Comparison of ENCODE assay signal across 11 mouse cellular contexts in the genomic region with DNA sequence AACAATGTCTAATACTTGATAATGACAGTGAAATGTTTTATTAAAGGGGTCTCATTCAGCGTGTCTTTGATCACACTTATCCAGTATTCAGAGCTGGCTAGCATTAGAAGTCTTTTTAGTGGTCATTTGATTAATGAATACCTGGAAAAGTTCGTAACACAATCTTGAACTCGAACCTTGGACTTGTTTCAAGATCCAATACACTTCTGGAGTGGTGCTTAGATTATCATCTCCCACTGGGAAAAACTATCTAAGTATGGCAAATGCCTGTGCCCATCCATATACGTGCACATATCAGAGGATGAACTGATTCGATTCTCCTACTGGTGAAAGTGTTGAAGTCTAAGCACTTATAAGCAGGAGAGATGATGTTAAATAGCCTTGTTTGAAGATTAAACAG. TPM values are rescaled to one million over a fixed set of nuclear protein-coding genes. Genes with fewer than 3 reads are reported as not detected.
A peak's percentile ranks its signal among the peaks of the same experiment; 100 is the strongest.
DNase-seq lines count a peak whose midpoint lies in the region; ATAC-seq and TF ChIP-seq lines count a peak whose summit lies in the region.
"Had no signal": no experiment of that assay in that cellular context is flagged by ENCODE, and none has a peak within 500 bp of the region (broad histone marks: within the 10 kb centered on the region; RNA-seq: fewer than 3 reads in every experiment).

No protein-coding gene starts in this region.

- TF ChIP-seq CTCF in MEL (IDR thresholded peaks at IDR 0.05 in 2 of 3, conservative IDR thresholded peaks at IDR 0.05 in 1 of 3; ENCODE audit: control insufficient read depth in 1 of 3, insufficient read depth in 1 of 3, low read depth in 2 of 3, low read length in 3 of 3, poor library complexity in 1 of 3, severe bottlenecking in 1 of 3): no peak

- peaks cover 21% of the 10 kb centered on the region for H3K4me1 ChIP-seq in heart, embryonic 15.5 days (replicated peaks)
- H3K4me1 ChIP-seq in MEL (ENCODE audit: control insufficient read depth in 1 of 2, insufficient read depth in 2 of 2, low read length in 2 of 2): peaks cover 2 to 6% of the 10 kb centered on the region in 2 experiments; a peak in 1 of 4 replicates
- H3K4me1 ChIP-seq in hindbrain, embryonic 13.5 days (replicated peaks): peaks cover 22% of the 10 kb centered on the region
- H3K4me1 ChIP-seq in midbrain, embryonic 12.5 days: peaks cover 19% of the 10 kb centered on the region

- no peak for ATAC-seq in heart, embryonic 15.5 days (replicated peaks; ENCODE audit: insufficient number of reproducible peaks, insufficient read depth, low FRiP score, low read depth)
- no peak for ATAC-seq in hindbrain, embryonic 13.5 days (ENCODE audit: low FRiP score)
- ATAC-seq in midbrain, embryonic 12.5 days (ENCODE audit: low FRiP score, low read depth): no peak

- peak overlapping the region; percentile 78 for H3K4me2 ChIP-seq in heart, embryonic 15.5 days
- H3K4me2 ChIP-seq in hindbrain, embryonic 13.5 days: peak overlapping the region; percentile 84
- H3K4me2 ChIP-seq in midbrain, embryonic 12.5 days (replicated peaks): peak overlapping the region; percentile 95

- TF ChIP-seq EP300 in MEL (IDR thresholded peaks at IDR 0.05; ENCODE audit: low read depth in 1 of 2, low read length in 2 of 2): no peak

- no peaks in the 10 kb centered on the region for H3K9me3 ChIP-seq in heart, embryonic 15.5 days (replicated peaks)
- H3K9me3 ChIP-seq in MEL (replicated peaks; ENCODE audit: insufficient read depth, low read length): no peaks in the 10 kb centered on the region
- no peaks in the 10 kb centered on the region for H3K9me3 ChIP-seq in hindbrain, embryonic 13.5 days
- no peaks in the 10 kb centered on the region for H3K9me3 ChIP-seq in midbrain, embryonic 12.5 days

- TF ChIP-seq POLR2A in MEL (IDR thresholded peaks at IDR 0.05; ENCODE audit: control insufficient read depth in 1 of 2, insufficient read depth in 1 of 2, low read depth in 1 of 2, low read length in 2 of 2, poor library complexity in 1 of 2): no peak

- peak overlapping the region; percentile 87 for H3K4me3 ChIP-seq in heart, embryonic 15.5 days
- H3K4me3 ChIP-seq in MEL (ENCODE audit: control insufficient read depth in 1 of 2, insufficient read depth in 1 of 2, low read depth in 2 of 2, low read length in 2 of 2): peak overlapping the region; percentile 85 to 94; a peak in 2 of 4 replicates
- H3K4me3 ChIP-seq in hindbrain, embryonic 13.5 days: peak overlapping the region; percentile 77
- H3K4me3 ChIP-seq in midbrain, embryonic 12.5 days: peak overlapping the region; percentile 83

- no peak for DNase-seq in heart, adult 8-10 months (ENCODE audit: low spot score)
- DNase-seq in MEL (ENCODE audit: low read depth, low spot score): no peak
- no peak for DNase-seq in embryo, embryonic 11 days
- no peak for DNase-seq in frontal cortex, postnatal 25 days (ENCODE audit: low spot score in 2 of 2)
- DNase-seq in right cerebral cortex, postnatal 36 days (ENCODE audit: low spot score in 2 of 2): no peak
- DNase-seq: lung, adult 2 months; thymus, postnatal 4 days had no signal

- no peak for TF ChIP-seq RAD21 in MEL (IDR thresholded peaks at IDR 0.05; ENCODE audit: low read depth, low read length)

- H3K36me3 ChIP-seq in heart, embryonic 15.5 days: no peaks in the 10 kb centered on the region
- peaks cover 0 to 14% of the 10 kb centered on the region in 2 experiments; a peak in 2 of 4 replicates for H3K36me3 ChIP-seq in MEL (ENCODE audit: control insufficient read depth in 1 of 2, insufficient read depth in 2 of 2, low read length in 2 of 2)
- no peaks in the 10 kb centered on the region for H3K36me3 ChIP-seq in hindbrain, embryonic 13.5 days
- no peaks in the 10 kb centered on the region for H3K36me3 ChIP-seq in midbrain, embryonic 12.5 days

- H3K79me2 ChIP-seq in MEL (ENCODE audit: control insufficient read depth, insufficient read depth, low read length, poor library complexity): peaks cover 29% of the 10 kb centered on the region

- H3K27me3 ChIP-seq in heart, embryonic 15.5 days: no peaks in the 10 kb centered on the region
- H3K27me3 ChIP-seq in MEL (ENCODE audit: control insufficient read depth in 1 of 2, insufficient read depth in 2 of 2, low read length in 2 of 2): no peaks in the 10 kb centered on the region
- H3K27me3 ChIP-seq in hindbrain, embryonic 13.5 days: no peaks in the 10 kb centered on the region
- H3K27me3 ChIP-seq in midbrain, embryonic 12.5 days: no peaks in the 10 kb centered on the region
- H3K27me3 ChIP-seq: Patski had no signal

- 65% methylated on average over 5 of the region's 5 CpGs for WGBS in heart, embryonic 15.5 days
- 83% methylated on average over 5 of the region's 5 CpGs for WGBS in hindbrain, embryonic 13.5 days
- WGBS in midbrain, embryonic 12.5 days: 81% methylated on average over 5 of the region's 5 CpGs

- H3K27ac ChIP-seq in heart, embryonic 15.5 days: peak overlapping the region; percentile 96
- H3K27ac ChIP-seq in MEL (ENCODE audit: control insufficient read depth, low read depth, low read length): no peak overlapping the region
- H3K27ac ChIP-seq in hindbrain, embryonic 13.5 days: no peak overlapping the region
- H3K27ac ChIP-seq in midbrain, embryonic 12.5 days (replicated peaks): no peak overlapping the region

- no peak overlapping the region for H3K9ac ChIP-seq in heart, embryonic 15.5 days
- no peak overlapping the region; the same call in 1 of the 2 replicates for H3K9ac ChIP-seq in MEL (ENCODE audit: control insufficient read depth, low read depth, low read length, poor library complexity, severe bottlenecking)
- peak overlapping the region; percentile 85 for H3K9ac ChIP-seq in hindbrain, embryonic 13.5 days
- H3K9ac ChIP-seq in midbrain, embryonic 12.5 days (replicated peaks): peak overlapping the region; percentile 66; the same call in 1 of the 2 replicates

TF ChIP-seq in MEL, 35 proteins besides CTCF, POLR2A, EP300 and RAD21:
- TF ChIP-seq ZKSCAN1 (IDR thresholded peaks at IDR 0.05; ENCODE audit: low read depth, low read length) (no peak), ELF1 (IDR thresholded peaks at IDR 0.05; ENCODE audit: low read depth, low read length) (no peak), HCFC1 (IDR thresholded peaks at IDR 0.05; ENCODE audit: low read depth, low read length) (no peak), E2F4 (IDR thresholded peaks at IDR 0.05; ENCODE audit: borderline replicate concordance, low read depth, low read length) (no peak), ETS1 (IDR thresholded peaks at IDR 0.05; ENCODE audit: low read depth, low read length) (no peak), UBTF (IDR thresholded peaks at IDR 0.05; ENCODE audit: borderline replicate concordance, insufficient read depth, low read depth, low read length) (no peak), BHLHE40 (IDR thresholded peaks at IDR 0.05; ENCODE audit: borderline replicate concordance, low read depth, low read length) (no peak), POLR2AphosphoS5 (IDR thresholded peaks at IDR 0.05; ENCODE audit: borderline replicate concordance, low read depth, low read length) (no peak), JUND (IDR thresholded peaks at IDR 0.05; ENCODE audit: low read depth, low read length) (no peak), MXI1 (IDR thresholded peaks at IDR 0.05; ENCODE audit: low read depth, low read length) (no peak), MYC (IDR thresholded peaks at IDR 0.05; ENCODE audit: low read depth, low read length) (no peak), TAL1 (IDR thresholded peaks at IDR 0.05; ENCODE audit: low read length) (no peak), MYB (IDR thresholded peaks at IDR 0.05; ENCODE audit: low read depth, low read length) (no peak), NELFE (IDR thresholded peaks at IDR 0.05; ENCODE audit: low read depth, low read length) (no peak), ZMIZ1 (IDR thresholded peaks at IDR 0.05; ENCODE audit: low read depth, low read length) (no peak), ZC3H11A (IDR thresholded peaks at IDR 0.05; ENCODE audit: low read depth, low read length) (no peak), MAFK (IDR thresholded peaks at IDR 0.05; ENCODE audit: borderline replicate concordance, low read depth, low read length) (no peak), USF1 (IDR thresholded peaks at IDR 0.05; ENCODE audit: low read depth, low read length) (no peak), KAT2A (conservative IDR thresholded peaks at IDR 0.05; ENCODE audit: low read depth, low read length) (no peak), SMC3 (IDR thresholded peaks at IDR 0.05; ENCODE audit: low read depth, low read length) (no peak)

RNA-seq across cellular contexts. Expression of a gene that starts 1.4 kb away (rescaled TPM):
- 19.7 and 24.4 TPM in 2 replicates for polyA plus RNA-seq in heart, embryonic 15.5 days (2015; fragmentation: Nextera tagmentation; extraction: Ambion mirVana)
- total RNA-seq in heart, adult 8-10 months (2022): 10 to 100 TPM; 12.4 to 15.8 (median 15.4) TPM
- total RNA-seq in MEL (2012; rRNA removed): 67.6 and 73.2 TPM in 2 replicates
- polyA plus RNA-seq in MEL (2012; ENCODE audit: insufficient read depth in 1 of 2, insufficient read length in 2 of 2, low read depth in 1 of 2, low replicate concordance in 2 of 2, missing spikeins in 1 of 2): 10 to 100 TPM in 1 of 2 experiments, not detected in 1; 33.5 TPM
- 30.6 and 38.3 TPM in 2 replicates for polyA plus RNA-seq in hindbrain, embryonic 13.5 days (2015; fragmentation: Nextera tagmentation; extraction: Ambion mirVana)
- 42.8 and 43.9 TPM in 2 replicates for polyA plus RNA-seq in midbrain, embryonic 12.5 days (2016; fragmentation: Nextera tagmentation; extraction: Ambion mirVana)

RNA-seq across cellular contexts. Expression of a gene that starts 1.7 kb away (rescaled TPM):
- polyA plus RNA-seq in heart, embryonic 15.5 days (2015; fragmentation: Nextera tagmentation; extraction: Ambion mirVana): 13.4 and 13.7 TPM in 2 replicates
- total RNA-seq in heart, adult 8-10 months (2022): 10 to 100 TPM; 32.4 to 40.0 (median 33.8) TPM
- 4.0 and 6.0 TPM in 2 replicates for total RNA-seq in MEL (2012; rRNA removed)
- 1 to 10 TPM in 1 of 2 experiments, not detected in 1; 9.1 TPM for polyA plus RNA-seq in MEL (2012; ENCODE audit: insufficient read depth in 1 of 2, insufficient read length in 2 of 2, low read depth in 1 of 2, low replicate concordance in 2 of 2, missing spikeins in 1 of 2)
- 6.4 and 6.6 TPM in 2 replicates for polyA plus RNA-seq in hindbrain, embryonic 13.5 days (2015; fragmentation: Nextera tagmentation; extraction: Ambion mirVana)
- 2.4 and 3.6 TPM in 2 replicates for polyA plus RNA-seq in midbrain, embryonic 12.5 days (2016; fragmentation: Nextera tagmentation; extraction: Ambion mirVana)

Comparison
In these comparisons a context has a peak if more than half of its experiments do, and no peak if none do; other contexts are left out.
1. H3K9ac ChIP-seq: peak in hindbrain, embryonic 13.5 days (single experiment) and midbrain, embryonic 12.5 days (single experiment); none in heart, embryonic 15.5 days (single experiment) and MEL (single experiment).
2. Peak in every context shown above with its lines, with median percentiles within 50 percentile points of each other: H3K4me2 ChIP-seq and H3K4me3 ChIP-seq.